Mouse (Mus musculus) heart, adult 8-10 months (tissue): Measurements from ENCODE around the gene Nfib. TPM values are rescaled to one million over a fixed set of nuclear protein-coding genes. Genes with fewer than 3 reads are reported as not detected.

Experiments used
- DNase-seq: peaks from one replicate; pipeline ENCODE4 v3.0.0; 2022; ENCODE audit warnings: low spot score
- total RNA-seq, 4 experiments: library from RNA; stranded (reverse); gene quantifications; 2 replicates each; pipeline ENCODE4 v1.2.4; 2022

The Nfib gene
- total RNA-seq: 100 to 1,000 TPM; 115 to 138 (median 131) TPM

DNA sequence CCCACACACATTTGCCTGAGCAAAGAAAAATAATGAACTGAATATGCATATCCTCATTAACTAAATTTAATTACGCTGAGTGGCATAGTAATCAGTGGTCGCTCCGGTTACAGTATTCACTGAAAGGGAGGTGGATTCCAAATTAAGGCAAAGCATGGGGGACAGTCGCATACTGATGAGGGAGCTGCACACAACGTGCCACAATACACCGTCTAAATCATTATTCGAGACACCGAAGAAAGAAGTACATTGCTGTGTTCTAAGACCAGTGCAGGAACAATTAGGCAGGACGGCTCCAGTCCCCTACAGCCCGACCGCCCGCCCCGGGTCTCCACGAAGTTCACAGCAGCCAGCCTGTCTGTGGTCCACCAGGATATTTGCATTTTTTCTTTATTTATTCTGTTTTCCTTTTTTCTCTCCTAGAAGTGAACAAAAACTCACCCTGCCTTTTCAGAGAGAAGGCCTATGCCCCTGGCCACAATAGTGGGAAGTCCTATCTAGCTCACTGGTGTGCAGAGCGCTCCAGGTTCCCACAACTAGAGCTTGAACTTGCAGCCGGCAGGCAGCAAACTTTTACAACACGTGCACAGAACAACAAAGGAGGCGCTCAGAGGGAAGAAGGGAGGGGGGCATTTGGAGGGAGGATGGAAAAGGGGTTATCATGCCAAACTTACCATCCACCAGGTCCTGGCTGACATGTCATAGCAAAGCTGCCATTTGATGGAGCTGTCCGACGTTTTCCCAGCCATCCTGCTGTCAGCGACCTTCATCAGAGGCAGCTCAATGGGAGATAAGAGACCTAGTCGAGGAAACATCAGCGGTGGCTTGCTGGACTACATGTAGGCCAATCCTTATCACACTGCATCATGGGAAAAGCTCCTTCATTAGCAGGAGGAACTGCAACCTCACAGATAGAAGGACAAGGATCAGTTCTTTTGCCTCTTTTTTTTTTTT, at the start of gene Nfib:
Nfib (minus strand) TSS at position 910 of the 954 bp plus-strand sequence.
- DNase-seq: peak; percentile 26

DNA sequence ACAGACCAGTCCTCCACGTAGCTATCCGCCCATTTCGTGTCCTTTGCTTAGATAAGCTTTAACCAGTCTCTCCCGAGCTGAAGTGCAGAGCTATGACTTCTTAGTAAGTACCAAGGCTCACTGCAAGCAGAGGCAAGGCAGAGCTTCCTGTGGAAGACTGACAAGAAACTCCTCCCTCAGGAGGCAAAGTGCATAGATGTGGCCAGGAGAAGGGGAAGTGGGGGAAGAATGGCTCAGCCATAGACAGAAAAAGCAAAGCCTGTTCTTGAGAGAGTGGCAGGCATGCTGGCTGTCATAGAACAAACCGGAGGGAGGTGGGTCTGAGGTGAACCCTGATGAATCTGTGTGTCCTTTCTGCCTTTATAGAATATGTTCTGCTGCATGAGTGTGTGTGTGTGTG, 30.2 kb upstream of the Nfib start:
- no peak for DNase-seq

DNA sequence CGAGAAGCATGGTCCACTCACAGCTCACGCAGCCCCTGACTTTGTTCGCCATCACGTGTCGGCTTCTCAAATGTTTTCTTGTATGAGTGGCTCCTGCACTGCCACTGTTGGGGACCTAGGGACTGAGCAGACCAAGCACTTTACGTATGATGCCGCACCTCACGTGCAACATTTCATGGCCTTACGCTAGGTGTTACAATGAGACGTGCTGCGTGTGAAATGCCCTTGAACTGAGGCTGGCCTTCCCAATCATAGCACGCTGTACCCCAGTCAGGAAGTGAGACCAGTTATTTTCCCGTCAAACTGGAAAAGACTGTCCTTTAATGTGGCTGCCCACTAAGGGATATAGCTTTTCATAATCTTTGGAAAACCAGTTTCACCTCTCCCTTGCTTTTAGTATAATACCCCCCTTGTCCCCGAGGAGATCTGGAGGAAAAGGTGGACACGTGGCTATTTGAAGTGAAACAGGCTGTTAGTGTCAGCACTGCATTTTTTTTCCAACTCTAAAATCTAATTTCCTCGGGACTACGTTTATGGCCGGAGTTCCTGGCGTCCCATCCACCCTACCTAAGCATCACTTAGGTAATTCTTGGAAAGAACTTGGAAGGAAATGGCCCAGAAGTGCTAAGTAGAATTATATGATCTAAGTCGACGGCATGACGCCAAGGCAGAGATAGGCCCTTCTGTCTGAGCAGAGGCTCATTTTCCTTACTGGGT, 29.4 kb upstream of the Nfib start:
- DNase-seq: no peak

DNA sequence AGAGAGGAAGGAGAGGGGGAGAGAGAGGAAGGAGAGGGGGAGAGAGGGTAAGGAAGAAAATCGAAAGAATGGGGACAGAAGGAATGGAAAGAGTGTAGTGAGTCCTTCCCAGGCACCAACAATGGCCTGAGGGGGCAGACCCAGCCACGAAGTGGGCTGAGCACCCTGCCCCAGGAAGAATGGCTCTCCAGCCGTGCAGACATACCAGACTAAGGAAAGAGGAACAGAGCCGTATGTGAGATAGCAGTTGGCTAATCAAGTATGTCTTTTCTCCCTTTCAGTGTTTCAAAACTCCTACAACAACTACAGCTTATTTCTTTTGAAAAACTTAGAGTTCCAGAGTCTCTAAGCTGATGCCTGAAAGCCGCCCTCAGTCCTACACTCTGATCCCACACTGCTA, 28.8 kb upstream of the Nfib start:
- no peak for DNase-seq

DNA sequence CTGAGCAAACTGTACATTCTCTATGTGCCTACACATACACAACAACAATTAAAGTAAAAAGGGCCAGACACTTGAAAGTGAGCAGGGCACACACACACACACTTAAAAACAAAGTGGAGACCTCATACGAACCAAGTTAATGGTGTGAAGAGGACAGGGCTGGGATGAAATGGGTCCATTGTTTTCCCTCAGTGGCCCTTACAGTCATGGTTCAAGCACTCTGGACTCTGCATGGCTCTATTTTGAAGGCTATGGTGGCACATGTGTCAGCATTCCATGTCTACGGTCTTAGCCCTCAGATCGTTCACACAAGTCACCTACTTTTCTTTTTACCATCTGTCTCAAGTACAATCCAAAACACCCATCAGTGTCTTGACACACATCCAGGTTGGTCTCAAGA, 28.1 kb upstream of the Nfib start:
- no peak for DNase-seq

DNA sequence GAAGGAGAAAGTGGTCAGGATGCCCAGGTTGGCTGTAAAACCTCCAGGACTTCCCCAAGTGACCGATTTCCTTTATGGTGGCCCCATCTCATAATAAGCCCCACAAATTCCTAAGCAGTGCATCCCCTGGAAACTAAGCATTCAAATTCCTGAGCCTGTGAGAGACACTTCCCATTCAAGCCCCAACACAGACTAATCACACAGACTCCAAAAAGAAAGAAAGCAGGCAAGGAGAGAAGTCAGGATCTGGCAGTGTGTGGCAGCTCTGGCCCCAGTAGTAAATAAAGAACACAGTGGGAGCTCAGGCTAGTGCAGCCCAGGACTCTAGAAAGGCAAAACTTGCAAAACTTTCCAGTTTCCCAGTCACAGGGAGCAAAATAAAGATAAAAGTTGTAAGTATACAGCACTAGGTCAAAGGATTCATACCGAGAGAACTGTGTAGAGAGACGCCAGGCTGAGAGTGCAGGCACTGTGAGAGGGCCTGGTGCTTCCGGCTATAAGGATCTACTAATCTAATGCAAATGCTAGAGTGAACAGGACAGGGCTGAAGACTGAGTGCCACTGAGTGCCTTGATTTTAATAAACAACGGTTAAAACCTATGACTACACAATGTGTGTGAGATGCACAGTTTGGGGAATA, 24.8 kb upstream of the Nfib start:
- DNase-seq: no peak

DNA sequence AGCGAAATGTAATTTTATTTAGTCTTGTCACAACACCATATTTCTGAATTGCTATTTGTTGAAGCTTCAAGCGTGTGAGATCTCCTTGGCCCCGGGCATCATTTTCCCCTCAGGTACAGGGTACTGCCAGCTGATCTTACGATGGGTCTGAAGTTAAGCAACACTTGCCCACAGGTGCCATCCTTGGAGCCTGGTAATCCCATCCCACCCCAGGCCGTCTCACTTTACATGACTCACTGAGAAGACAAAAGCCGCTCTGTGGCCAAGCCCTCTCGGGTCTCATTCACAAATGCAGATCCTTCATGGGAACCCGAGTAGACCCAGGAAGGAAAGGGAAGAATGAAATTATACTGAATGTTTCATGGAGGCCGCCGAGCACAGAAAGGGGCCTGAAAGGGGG, 18.5 kb upstream of the Nfib start:
- DNase-seq: no peak

DNA sequence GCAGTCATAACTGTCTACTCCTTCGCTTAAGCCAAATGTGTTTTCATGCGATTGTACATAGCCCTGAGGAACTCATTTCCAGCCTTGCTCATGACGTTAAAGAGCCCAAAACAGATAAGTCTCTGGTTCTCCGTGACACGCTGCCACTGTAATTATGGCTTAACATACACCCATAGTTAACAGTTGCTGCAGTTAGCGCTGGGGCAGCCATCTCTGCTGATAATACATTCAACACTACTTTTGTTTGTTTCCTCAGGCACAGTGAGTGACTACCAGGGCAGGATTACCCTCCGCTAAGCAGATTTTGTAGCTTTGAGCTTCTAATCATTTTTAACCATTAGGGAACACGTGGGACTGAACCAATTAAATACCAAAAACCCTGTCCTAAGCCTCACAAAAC, 17.5 kb upstream of the Nfib start:
- DNase-seq: no peak

DNA sequence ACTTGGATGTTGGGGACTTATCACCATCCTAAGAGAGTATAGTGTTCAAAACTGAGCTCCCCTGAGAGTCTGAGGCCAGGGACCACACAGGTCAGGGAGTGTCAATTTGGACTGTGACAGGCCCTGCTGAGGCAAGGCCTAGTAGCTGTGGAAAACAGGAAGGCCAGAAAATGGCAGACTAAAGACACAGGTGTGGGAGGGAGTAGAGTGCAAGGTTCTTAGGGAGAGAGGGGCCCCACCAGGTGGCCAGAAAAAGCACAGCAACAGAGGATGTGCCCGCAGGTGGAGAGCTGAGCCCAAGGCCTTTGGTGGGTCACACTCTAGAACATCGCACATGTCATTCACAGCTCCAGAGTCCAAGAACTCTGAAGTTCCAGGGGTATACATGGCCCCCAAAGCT, 10.3 kb upstream of the Nfib start:
- DNase-seq: no peak

DNA sequence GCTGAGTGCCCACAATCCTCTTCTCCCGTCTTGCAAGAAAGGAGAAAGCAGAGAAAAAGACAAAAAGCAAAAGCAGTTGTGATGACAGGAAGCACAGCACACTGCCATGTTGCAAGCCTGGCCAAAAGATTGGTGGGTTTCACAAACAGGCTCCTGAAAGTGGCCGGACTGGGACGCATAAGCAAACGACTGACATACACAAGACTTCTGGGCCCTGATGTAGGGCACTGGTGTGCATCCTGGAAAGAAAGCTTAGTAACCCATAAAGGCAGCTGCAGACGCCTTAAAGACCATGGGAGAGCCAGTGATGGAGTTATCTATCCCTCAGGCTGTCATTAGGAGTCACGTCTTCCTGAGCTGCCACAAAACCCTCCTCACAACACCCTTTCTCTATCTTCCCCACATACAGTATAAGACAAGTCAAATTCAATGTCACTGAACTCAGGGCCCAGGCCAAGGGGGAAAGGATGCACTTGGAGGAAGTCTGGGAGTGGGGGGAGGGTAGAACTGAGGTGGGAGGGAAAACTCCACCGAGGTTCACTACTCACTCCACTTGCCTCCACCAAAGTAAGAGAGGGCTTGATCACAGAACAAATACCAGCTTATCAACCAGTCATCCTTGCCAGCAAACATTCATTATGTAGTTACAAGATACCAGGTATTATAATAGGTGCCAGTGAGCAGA, 6.2 kb upstream of the Nfib start:
- DNase-seq: no peak

DNA sequence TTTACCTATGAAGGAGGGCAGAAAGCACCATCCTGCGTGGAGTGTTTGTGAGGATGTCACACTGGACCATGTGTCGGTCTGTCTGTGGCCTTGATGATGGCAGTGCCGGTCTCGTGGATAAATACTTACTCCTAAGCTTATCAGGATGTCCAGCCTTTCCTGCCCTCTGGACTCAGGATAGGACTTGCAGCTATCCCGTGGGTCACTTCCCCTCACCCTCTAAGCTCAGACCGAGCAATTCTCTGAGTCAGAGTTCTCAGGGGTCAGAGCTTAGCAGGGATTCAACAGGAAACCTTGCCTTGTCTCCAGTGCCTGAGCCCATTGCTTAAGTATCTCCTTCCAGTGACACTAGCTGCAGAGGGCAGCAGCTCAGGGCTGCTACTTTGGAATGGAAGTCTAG, 4.1 kb upstream of the Nfib start:
- no peak for DNase-seq

DNA sequence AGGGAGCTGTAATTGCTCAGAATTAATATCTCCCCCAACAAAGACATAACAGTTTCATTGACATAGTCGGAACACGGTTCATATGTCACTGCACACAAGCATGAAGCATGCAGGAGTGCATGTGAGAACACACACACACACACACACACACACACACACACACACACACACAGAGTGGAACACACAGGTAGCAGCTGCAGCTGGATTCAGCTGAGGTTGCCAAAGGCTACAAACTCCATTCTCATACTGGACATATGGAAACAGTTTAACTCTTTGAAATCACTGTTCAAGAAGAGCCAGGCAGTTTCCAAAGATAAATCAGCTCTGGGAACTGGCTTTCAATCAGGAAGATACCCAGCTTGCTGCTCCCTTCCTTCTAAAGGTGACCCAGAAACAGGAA, 462 bp upstream of the Nfib start:
- no peak for DNase-seq

DNA sequence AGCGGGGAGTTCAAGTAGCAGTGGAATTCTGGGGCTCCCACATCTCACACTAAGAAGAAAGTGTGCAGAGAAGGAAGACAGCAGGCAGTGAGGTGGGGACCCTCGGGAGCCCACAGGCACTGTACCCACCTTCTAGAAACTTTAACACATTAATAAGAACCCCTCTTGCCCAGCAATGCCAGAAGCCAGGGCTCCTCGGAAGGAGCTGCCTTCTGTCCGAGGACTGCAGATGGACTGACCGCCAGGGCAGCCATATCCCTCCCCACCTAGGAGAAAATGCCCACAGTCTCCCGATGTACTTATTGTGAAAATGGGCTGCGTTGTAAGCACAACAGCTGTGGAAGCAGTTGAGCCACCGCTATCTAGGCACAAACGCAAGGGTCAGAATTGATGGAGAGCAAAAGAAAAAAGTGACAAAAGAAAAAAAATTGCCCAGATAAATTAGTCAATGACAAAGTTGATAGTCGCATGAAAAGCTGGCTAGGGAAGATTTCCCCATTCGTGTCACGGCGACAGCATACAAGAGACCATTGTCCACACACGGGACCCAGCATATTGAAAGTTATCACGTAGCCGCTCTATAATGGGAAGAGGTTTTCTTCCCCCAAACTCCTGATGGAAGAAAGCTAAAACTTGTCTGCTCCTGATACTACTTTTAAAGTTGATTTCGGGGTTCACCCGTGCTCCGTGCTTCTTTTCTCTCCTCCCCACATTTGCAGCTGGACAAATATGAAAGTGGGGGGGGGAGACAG, 1.3 kb downstream of the Nfib start:
- DNase-seq: no peak

DNA sequence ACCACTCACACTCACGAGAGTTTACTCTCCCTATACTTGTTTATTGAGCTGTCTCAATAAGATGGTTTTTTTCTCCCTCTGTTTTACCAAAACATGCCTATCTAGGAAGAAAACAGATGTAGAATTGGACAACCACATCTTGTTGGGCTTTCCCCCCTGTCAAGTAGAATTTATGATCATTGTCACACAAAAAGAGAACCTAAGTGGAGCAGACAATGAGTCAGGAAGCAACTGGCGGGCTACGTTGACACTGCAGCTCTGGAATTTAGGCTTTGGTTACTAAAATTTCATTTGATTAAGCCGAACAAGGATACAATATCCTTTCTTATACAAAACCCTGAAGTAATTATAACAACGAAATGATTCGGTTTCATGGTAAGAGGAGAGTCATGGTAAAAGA, 2.7 kb downstream of the Nfib start:
- no peak for DNase-seq

DNA sequence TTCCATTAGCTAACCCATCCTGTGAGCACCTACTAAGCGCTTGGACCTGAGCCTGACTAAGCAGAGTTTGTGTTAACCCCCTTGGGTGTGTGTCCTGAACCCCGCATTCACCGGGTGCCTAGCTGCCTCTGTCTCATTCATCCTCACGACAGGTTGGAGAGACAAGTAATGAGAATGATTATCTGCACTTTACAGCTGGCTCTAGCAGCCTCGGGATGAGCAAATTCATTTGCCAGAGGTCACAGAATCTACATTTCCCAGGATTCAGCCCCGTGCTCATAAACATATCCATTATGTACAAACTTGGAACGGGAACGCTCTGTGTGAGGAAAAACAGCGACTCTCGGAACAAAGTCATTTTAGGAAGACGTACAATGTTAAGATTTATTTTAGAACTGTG, 6.0 kb downstream of the Nfib start:
- no peak for DNase-seq

DNA sequence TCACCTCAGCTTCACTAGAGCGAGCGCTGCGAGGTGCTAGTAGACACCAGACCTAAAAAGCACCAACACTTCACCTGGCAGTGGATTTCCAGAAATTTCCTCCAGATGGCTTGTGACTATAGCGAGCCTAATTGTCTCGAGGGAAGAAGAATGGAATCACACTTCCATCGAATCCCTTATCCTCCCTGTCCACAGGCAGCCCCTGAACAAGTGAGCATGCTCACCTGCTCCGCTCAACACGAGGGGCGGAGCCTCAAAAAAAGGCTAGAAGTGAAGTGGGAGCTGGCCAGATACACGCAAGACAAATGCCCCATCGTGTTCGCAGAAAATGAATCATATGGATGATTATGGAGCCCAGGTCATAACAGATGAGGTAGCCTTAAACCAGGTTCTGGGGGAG, 6.9 kb downstream of the Nfib start:
- DNase-seq: no peak

DNA sequence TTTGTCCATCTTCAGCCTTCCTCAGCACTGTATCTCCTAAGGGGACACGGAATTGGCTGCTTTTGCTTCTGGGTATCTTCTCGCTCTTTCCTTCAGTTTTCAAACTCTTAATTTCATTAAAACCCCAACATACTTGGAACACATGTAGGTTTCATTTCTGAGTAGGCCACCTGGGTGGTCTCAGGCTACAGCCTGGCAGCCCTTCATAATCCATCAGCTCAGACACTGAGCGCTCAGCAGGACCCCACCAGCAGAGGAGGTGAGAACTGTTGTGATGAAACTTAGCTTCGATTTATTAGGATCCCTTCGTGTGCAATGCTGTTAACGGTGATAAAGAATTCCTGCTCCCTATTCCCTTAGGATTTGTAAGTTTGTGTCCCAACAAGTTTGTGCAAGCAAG, 8.4 kb downstream of the Nfib start:
- DNase-seq: no peak

DNA sequence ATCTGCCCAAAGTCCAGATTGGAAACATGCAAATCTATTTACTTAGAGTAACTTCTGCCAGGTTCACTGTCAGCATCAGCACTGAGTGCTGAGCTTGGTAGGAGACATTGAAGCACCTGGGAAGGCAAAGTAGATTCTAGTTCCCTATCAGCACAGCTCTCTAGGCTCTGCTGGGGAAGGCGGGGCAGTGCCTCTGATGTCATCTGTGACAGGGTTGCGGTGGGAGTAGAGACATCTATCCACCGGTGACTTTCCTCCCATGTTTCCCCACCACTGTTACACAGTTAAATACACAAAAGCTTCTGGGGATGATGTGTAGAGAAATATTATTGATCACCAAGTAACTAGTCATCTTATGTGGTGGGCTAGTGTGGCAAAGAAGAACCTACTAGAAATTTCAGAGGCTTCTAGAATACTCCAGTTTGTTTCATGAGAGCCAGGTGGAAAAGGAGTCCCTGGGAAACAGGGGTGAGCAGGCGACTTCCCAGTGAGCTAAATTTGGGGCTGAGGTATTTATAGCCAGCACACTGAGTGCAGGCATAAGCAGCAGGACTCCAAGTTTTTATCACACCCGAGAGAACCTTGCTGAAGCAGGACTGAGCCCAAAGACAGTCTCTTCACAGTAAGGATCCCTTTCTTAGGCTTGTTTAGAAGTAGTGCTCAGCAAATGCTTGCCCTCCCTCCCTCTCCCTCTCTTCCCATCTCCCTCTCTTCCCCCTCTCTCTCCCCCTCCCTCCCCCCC, 9.6 kb downstream of the Nfib start:
- peak; percentile 47 for DNase-seq

DNA sequence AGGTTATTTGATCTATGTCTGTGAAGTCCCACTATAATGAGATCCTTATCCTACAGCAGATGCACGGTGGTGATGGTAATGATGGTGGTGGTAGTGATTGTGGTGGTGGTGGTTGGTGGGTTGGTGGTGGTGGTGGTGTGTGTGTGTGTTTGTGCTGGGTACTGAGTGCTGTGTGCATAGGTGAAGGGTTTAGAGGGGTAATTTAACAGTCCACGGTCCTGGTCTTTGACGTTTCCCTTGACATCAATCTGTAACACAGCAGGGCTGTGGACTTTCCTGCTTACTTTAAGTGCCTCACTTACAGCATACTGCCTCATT, 13.6 kb downstream of the Nfib start:
- no peak for DNase-seq

DNA sequence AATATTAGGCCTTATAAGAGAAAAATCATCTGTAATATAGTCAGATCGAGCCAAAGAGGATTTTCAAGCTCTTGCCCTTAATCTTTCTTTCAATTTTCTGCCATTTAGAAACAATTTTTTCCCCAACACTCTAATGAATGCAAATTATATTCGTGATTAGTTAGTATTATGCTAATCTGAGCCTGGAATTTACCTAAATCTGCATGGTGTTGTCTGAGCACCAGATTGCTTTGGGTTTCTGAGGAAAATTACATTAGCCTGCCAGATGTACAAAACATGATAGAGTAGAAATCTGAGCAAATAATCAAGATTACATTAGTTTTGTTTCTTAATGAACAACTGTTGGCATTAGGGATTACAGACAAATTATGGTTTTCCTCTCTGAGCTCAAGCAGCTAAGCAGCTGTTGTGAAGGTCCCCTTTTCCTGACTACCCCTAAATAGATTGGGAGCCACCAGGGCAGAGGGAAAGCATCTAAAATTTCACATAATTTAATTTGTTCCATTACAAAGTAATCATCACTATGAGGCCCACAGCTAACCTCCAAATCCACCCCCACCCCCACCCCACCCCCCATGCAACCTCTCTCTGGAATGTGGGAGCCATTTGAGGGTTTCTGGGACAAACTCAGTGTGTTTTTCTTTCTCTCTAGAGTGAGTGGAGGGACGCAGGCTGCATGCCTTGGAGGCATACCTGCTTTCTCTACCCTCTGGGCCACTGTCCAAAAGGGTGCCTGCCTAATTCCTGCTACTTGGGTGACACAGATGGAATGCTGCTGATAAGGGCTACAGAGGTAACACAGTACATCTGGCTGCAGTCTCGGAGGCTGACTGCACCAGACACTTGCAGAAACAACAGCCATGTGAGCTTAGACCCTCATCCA, 14.2 kb downstream of the Nfib start:
- DNase-seq: no peak
